Mouse (Mus musculus) urinary bladder, postnatal 14 days (tissue): Measurements from ENCODE around the gene Hgd.
A peak's percentile ranks its signal among the peaks of the same experiment; 100 is the strongest.
"Not testable (repeated sequence)": the region's sequence is repeated elsewhere in the genome, so short reads cannot be mapped to it uniquely, and the experiment has no call there.

ENCODE experiments used
- DNase-seq: peaks from one replicate; pipeline ENCODE4 v3.0.0; 2021; ENCODE audit warnings: low spot score

Hgd gene

DNA sequence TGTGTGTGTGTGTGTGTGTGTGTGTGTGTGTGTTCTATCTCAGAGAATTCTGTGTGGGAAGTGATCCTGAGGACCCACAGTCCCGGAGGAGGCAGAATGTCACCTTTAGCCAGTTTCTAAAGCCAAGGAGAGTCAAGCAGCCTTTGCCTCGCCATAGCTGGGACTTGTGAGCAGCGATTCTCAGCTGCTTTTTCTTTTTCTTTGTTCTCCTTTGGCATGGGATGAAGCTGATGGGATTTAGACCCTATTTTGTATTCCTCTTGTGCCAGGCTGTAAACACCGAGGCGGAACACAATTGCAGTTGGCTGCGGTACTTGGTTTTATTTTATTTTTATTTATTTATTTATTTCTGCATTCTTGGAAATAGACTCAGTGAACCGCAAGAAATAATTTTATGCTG lies 49.1 kb downstream of the Hgd start:
- DNase-seq = no peak

DNA sequence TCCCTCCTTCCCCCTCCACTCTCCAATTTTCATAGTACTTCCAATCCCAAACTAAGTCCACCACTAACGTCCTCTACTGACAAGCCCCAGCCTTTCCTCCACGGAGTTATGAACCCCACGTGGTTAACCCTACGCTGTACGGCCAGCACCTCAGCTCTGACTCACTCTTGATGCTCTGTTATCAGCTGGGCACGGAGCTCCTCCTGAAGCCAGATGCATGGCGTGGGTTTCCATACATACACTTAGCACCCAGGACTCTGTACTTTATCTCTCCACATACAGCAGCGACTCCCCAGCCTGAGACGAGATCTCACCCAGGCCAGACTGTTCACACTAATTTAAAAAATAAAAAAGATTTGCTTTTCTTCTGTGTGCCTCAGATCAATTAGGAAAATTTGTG lies 54.6 kb downstream of the Hgd start:
- DNase-seq = no peak

DNA sequence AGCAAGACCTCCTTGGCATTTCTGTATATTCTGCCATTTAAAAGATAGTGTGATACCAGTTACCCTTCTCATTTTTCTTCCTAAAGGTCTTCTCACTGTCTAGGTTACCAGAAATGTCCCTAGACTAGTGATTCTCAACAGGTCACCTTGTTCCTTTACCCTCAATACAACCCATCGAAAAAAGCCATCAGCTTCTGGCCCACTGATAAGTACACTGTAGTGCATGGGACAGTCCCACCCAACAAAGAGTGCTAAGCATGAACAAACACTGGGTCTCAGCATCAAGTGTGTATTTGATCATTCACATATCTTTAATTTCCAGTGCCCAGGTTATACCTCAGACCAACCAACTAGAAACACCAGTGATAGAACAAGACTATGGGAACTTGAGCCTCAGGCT lies 55.1 kb downstream of the Hgd start:
- DNase-seq = no peak

DNA sequence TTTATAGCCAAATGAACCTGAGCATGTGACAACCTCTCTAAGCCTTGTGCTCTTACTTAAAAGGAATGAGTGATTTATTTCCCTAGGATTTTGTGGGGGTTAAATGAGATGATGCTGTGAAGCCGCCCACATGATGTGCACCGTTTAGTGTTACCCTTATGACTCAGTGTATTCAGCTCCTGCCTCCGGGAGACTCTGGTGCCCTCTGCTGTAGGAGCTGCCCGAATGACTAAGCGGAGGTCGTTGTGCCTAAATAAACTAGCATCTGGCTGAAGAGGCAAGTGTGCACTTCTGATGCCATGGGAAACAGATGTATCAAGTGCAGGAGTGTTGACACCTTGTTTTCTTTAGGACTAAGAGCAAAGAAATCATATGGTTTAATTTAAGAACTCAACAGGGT lies 56.2 kb downstream of the Hgd start:
- no peak for DNase-seq

DNA sequence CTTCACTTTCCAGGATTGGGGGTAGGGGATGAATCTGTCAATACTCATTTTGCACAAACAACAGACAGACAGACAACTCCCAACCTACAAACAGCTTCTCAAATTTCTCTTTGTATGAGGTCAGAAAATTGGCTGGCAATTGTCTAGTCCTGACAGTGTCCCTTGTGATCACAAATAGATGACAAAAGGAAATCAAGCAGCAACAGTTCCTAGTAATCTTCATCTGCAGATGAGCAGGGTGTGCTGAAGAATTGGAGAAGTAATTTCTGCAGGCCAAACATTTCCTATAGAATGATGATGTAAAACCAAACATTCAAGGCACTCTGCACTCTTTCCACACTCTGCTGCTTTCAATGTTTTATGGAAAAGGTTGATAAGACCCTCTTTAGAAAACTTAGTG lies 57.8 kb downstream of the Hgd start:
- DNase-seq = no peak

DNA sequence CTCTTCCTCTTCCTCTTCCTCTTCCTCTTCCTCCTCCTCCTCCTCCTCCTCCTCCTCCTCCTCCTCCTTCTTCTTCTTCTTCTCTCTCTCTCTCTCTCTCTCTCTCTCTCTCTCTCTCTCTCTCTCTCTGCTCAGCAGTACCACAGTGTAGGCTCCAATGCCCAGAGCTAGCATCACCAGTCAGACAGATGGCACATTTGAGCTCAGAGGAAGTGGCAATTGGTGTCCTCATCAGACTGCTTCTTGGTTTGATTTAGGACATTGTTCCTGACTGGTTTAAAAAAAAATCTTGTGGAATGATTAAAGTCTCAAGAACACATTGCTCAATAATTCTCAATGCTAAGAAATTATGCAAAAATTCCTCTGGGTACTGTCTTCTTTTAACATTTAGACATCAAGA lies 60.6 kb downstream of the Hgd start:
- DNase-seq = not testable (repeated sequence)

DNA sequence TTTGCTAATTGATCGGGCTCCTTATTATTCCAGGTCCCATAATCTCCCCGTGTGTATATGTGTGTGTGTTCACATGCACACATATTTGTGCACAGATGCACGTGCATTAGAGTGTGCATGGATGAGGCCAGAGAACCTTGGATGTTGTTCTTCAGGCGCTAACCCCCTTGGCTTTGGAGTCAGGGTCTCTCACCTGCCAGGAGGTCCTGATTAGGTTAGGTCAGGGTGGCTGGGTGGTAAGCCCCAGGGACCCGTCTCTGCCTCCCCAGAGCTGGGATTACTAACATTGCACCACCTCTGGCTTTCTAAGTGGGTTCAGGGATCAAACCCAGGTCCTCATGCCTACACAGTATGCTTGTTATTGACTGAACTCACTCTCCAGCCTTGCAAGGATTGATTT lies 64.5 kb downstream of the Hgd start:
- DNase-seq = no peak

DNA sequence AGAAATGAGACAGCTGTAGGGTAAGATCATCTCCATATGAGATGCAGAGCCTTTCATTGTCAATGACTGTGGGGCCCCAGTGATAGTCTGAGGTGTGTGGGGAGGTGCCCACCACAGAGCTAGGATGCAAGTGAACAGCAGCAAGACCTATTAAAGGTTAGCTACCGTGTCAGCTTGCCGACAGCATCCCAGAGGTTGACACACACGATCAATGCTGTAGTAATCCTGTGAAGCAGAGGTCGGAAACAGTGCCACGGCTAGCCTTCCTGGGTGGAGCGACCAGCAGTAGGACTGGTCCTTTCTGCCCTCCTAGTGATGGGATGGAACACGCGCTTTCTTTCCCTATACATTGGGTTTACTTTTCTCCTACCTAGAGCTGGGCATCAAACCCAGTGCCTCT lies 65.3 kb downstream of the Hgd start:
- DNase-seq = no peak

DNA sequence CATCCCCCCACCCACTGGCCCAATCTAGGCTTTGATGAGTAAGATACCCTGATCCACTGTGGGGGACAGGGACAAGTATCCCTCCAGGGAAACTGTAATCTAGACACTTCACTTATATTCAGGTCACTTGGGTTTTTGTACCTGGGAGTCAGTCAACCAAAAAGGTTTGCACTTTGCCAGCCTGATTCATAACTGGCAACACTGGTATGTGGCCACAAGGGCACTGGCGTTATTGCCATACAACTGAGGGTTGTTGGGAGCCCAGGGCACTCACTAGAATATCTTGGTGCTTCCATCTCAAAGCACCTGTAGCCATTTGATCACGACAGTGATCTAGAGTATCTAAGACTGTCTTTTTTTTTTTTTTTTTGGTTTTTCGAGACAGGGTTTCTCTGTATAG lies 65.8 kb downstream of the Hgd start:
- no peak for DNase-seq

DNA sequence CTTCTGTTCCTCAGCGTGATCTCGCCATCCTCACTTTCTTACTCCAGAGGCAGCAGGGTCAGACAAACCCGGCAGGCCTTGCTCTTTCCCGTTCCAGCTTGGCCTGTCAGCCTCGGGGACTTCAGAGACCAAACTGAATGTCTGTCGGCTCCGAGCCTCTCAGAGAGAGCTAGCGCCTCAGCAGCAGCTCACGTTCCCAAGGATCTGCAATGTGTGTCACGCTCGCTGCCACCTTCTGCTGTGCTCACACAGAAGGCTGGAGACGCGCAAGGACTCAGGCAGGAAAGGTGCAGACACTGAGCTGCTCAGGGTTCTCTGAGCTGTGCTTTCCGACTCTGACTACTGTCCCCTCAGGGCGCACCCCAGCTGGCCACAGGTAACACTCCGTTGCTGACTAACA lies 67.1 kb downstream of the Hgd start:
- no peak for DNase-seq

DNA sequence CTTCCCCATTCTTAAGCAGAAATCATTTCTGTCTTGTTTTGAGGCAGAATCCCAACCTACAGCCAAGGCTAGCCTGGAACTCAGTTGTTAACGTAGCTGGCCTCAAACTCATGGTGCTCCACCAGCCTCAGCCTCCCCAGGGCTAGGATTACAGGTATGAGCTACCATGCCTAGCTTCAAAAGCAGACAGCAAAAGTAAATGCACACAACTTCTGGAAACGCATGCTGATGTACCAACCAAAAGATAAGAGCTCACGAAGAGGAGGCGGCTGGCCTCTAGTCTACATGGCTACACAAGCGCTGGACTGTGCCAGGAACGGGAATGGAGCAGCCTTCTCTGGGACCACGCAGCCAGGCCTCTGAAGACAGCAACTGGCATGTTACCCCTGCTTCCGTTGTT lies 68.0 kb downstream of the Hgd start:
- no peak for DNase-seq

DNA sequence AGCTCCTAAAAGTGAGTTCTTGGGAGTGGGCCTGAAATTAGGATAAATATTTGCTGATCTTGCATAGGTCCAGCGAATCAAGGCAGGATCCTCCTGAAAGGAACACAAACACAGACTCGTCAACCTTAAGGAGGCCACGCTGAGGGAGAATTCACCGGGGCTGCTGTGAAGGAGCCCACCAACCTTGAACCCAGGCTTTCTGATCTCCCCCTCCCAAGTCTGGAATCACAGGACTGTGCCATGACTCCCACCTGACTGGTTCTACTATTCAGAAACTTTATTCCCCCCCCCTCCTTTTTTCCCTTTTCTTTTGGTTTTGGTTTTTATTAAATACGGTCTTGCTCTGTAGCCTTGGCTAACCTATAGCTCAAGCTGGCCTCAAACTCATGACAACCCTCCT lies 69.1 kb downstream of the Hgd start:
- no peak for DNase-seq

DNA sequence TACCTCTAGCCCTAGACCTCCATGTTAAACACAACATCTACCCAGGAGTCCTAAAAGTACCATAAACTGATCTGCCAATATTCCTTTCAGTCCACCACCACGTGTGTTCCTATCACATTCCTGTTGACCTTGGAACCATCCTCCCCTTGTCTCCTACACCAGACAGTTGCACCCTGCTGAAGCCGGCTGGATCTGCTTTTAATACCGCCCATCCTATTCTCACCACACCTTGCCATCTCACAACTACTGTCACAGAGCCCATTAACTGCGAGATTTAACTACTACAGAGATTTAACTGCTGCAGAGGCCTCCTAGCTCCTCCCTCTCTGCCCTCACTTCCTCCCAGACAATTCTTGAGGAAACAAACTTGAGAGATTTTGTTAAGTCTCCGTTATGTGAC lies 71.5 kb downstream of the Hgd start:
- DNase-seq = no peak

DNA sequence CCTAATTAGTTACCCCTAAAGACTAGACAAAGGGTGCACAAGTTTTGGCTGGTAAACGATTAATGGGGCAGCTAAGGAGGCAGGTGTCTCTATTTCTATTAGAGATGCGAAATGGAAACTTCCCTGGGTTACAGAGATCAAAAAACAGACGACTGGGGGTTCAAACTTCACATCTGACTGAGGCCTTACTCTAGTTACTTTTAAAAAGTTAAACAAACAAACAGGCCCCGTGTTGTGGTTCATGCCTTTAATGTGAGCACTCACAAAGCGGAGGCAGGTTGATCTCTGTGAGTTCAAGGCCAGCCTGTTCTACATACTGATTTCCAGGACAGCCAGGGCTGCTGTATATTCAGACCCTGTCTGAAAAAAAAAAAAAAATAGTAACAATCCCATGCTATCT lies 72.7 kb downstream of the Hgd start:
- no peak for DNase-seq

DNA sequence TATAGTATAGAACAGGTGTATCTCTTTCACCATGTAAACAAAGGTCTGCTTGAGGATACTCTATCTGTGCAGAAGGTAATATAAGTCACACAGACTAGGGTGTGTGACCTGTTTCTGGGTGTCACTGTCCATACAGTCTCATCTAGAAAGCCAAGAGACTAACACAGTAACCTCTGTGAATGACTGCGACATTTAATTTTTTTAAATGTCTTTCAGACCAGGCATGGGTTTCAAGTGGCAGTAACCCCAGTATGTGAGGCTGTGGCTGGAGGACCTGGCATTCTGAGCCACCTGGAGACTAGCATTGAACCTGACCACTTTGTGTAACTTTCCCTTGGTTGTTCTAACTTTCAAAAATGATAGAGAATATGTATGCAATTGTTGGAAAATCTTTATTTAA lies 73.1 kb downstream of the Hgd start:
- DNase-seq = no peak

DNA sequence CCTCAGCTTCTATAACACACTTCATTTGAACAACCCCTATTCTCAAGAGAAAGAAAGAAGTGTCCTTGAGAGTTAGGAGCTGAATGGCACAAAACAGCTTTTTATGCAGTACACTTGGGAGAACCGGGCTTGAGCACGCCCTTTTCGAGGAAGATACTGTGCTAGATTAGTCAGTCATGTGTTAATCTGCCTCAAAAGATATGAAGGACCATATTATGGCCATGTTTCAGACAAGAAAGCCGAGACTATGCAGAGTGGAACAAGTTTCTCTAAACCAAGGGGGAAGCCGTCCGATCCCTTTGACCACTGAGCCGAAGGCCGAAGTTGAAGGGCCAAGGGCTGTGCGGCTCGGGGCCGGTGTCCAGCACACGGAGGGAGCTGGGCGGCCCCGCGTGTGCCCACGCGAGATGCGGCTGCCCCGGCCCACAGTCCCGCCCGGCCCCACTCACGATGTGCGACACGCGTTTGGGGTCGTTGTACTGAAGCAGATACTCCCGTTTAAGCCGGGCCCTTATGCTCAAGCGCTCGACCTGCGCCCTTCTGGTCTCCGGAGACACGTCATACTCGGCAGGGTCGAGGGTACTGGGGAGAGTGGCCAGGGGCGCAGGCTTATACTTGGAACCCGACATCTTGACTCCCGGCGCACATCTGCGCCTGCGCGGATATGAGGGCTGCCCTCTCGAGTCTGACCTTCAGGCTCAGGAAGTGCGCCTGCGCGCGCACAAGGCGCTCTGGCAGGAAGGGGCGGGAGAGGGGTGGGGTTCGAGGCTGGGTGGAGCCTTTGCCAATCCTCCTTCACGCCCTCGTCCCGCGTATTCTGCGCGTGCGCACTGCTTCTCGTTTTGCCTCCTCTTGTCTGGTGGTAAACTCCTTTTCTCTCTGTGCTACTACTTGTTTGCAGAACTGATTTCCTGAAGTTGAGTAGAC lies 74.0 kb downstream of the Hgd start, which contains the start of gene Ndufb4:
Ndufb4 (minus strand) TSS at position 723 of the 927 bp plus-strand sequence.
- DNase-seq = peak; percentile 96

DNA sequence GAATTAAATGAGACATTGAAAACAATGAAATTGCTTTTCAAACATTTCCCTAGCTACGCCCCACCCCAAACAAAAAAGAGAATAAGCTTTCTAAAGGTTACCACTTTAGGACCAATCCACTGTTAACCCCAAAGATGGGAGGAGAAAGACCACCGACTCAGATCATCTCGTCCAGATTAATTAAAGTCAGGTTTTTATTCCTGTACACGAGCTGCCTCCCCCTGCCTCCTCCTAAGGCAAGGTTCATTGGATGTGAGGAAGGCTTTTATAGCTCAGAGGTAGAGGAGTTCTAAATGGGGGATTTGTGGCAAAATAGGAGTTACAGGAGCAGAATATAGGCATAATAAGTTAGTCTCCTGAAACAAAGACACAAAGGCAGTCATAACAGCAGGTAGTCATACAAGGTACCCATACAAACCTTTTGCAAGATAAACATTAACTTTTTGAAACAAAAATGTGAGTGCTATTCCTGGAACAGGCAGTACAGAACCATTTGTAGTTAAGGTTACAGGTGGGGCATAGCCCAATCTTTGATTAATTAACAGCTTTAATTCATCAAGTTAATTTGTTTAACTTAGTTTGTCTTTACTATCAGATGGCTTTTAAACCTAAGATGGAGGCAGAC lies 75.0 kb downstream of the Hgd start:
- DNase-seq = no peak

DNA sequence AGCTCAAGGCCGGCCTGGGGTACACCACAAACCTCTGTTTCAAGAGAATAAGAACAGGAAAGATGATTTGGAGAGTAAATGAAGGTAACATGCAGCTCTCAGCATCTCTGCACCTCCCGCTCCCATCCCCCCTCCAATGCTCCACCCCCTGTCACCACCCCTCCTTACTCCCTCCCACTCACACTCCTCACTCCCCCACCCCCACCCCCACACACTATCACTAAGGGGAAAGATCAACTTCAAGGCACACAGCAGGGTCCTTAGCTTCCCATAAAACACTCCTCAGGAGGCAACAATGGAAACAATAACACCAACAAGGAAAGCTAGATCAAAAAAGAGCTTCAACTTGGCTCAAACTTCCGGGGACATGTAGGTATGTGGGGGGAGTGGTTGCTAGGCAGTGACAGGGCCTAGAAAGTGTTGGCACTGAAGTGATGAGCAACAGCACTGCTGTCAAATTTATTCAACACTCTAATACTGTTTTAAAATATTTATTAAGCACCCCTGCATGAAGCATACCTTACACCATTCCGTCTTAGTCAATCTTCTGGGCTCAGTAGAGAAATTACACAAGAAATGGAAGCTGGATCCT lies 75.9 kb downstream of the Hgd start:
- DNase-seq = no peak

DNA sequence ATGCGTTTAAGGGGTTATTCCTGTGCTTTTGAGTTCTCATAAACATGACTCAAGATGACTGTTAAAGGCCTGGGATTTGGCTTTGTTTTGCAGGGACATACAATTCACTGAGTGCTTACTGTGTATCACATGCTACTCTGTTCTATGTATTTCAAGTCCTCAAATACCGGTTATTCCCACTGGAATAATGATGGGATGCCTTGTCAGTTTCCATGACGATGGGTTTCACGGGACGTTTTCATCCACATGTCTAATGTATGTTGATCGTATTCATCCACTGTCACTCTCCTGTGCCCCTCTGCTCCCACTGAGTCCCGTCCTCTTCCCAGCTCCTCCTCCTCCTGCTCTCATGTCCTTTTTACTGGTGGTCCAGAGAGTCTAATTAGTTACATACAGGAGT lies 76.8 kb downstream of the Hgd start:
- no peak for DNase-seq

DNA sequence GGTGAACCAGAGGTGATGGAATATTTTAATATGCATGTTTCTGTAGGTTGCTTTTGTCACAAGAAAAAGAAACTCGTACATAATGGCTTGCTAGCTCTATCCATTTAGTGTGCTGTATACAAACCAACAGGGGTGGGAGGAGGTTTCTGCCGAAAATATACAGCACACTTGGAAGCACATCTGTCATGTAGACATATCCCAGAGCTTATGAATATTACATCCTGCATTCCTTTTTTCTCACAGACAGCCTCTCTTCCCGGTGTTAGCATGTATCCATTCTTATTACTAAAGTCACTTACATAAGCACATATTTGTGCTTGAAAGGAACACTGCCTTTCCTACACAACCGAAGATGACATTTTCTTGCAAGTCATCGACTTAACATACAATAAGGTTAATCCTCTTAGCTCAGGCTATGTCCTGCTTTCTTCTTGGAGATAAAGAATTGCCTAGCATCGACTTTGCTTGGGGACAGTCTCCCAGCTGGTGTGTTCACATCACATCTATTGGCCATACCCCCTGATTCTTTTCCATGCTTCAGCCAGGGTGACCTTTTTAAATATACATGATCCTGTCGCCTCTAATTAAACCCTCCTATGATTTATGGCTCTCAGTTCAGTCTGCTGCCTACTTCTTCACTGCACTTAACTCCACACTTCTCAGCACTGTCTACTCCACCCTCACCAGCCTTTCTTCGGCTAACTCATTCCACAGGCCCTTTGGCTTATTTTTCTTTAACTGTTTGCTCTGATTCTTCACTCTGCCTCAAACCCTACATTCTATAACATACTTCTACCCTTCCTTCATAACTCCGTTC lies 83.9 kb downstream of the Hgd start:
- no peak for DNase-seq

DNA sequence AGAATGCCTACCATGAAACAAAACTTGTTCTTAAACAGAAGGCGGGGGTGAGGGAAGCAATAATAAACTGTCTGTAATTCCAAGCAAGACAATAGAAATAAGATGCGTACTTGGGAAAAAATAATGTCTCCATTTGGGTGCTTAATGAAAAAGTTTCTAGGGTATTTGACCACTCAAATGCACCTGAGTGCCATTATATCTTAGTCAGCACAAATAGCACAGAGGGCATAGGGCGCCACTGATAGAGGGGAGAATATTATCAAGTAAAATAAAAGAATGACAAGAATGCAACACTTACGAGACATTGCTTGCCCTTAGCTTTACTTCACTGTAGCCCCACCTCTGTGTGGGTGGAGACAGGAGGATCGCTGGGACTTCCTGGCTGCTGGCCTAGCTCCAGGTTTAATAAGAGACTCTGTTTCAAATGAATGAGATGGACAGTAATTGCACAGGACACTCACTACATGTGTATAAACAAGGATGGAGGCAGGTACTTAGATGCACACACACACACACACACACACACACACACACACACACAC lies 85.5 kb downstream of the Hgd start:
- no peak for DNase-seq

DNA sequence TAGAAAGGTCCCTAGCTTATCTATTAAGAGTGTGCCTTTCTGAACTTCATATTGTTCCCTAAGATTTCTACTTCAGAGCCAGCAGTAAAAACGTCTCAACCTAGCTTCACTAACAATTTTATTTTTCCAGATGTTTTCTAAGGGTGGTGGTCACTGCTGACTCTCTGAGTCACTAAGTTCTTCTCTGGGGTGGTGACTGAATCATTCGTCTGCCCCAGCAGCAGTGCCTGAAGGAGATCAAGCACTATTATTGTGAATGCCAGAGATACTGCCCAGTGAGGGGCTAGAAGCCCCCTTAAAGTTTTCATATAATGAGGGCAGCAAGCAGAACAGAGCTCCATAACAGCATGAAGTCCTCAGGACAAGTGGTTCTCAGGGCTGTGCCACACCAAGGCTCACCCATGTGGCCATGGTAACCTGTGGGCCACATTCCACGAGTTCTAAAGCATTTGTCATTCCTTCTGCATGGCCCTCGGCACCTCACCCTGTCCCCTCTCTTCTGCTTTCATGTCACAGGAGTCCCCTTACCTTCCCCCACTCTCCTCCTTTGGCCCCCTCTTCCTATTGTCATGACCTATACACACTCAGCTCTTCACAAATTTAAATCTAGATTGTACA lies 90.8 kb downstream of the Hgd start:
- DNase-seq = no peak
